Mouse (Mus musculus) limb, embryonic 14.5 days (tissue): ENCODE results near the gene Fam129b. TPM values are rescaled to one million over a fixed set of nuclear protein-coding genes. Genes with fewer than 3 reads are reported as not detected.

Experiments used
- ATAC-seq: fragments of 200-750 bp; cut with Nextera tagmentation; 2 replicates; pipeline ENCODE4 v1.8.0; 2017; ENCODE audit warnings: low read depth, moderate number of reproducible peaks, moderate TSS enrichment; ENCODE audit not compliant: low FRiP score
- DNase-seq: peaks from one replicate; pipeline ENCODE4 v3.0.0-alpha.2; 2015; ENCODE audit warnings: low spot score
- H3K27ac ChIP-seq: fragments of 300-500 bp; sonication (generic); replicated peaks from 2 replicates; pipeline ENCODE4 v1.5.1; 2014; ENCODE audit warnings: low read depth, mild to moderate bottlenecking, low read length, moderate library complexity, mixed read lengths
- H3K27me3 ChIP-seq: fragments of 300-500 bp; sonication (generic); 2 replicates; pipeline ENCODE4 v1.6.1; 2014; ENCODE audit warnings: low read length, mixed read lengths; ENCODE audit not compliant: control insufficient read depth, insufficient read depth
- H3K36me3 ChIP-seq: fragments of 300-500 bp; sonication (generic); 2 replicates; pipeline ENCODE4 v1.6.1; 2014; ENCODE audit warnings: mild to moderate bottlenecking, low read length, moderate library complexity, mixed read lengths; ENCODE audit not compliant: control insufficient read depth, insufficient read depth
- H3K4me1 ChIP-seq: fragments of 300-500 bp; sonication (generic); 2 replicates; pipeline ENCODE4 v1.6.1; 2014; ENCODE audit warnings: antibody characterized with exemption, low read length, mixed read lengths; ENCODE audit not compliant: control insufficient read depth, insufficient read depth
- H3K4me2 ChIP-seq: fragments of 300-500 bp; sonication (generic); replicated peaks from 2 replicates; pipeline ENCODE4 v1.6.1; 2014; ENCODE audit warnings: low read depth, mild to moderate bottlenecking, low read length, moderate library complexity; ENCODE audit not compliant: severe bottlenecking
- H3K4me3 ChIP-seq: fragments of 300-500 bp; sonication (generic); replicated peaks from 2 replicates; pipeline ENCODE4 v1.5.1; 2014; ENCODE audit warnings: low read length
- H3K9ac ChIP-seq: fragments of 300-500 bp; sonication (generic); 2 replicates; pipeline ENCODE4 v1.6.1; 2014; ENCODE audit warnings: mild to moderate bottlenecking, low read depth, low read length, moderate library complexity; ENCODE audit not compliant: severe bottlenecking
- H3K9me3 ChIP-seq: fragments of 300-500 bp; sonication (generic); 2 replicates; pipeline ENCODE4 v1.6.1; 2016; ENCODE audit warnings: low read length; ENCODE audit not compliant: control insufficient read depth
- POLR2A ChIP-seq: fragments of 200-500 bp; IDR thresholded peaks from 2 replicates; pipeline ENCODE4 v1.8.0; 2012; ENCODE audit warnings: inconsistent platforms, mild to moderate bottlenecking, moderate library complexity, borderline replicate concordance; ENCODE audit not compliant: insufficient read depth, insufficient read length; ENCODE audit errors: extremely low read depth
- WGBS: fragments of 180-500 bp; shearing (Covaris S2); extraction: QIAGEN DNeasy Blood & Tissue Kit; methylation state at CpG from one replicate; pipeline ENCODE4 v1.1.7; 2014; 5-methylcytosine and 5-hydroxymethylcytosine counted together
- polyA plus RNA-seq, 2 experiments: library from polyadenylated mRNA; depleted of rRNA in 1 of 2; stranded (reverse) in 1 of 2; unstranded in 1 of 2; fragments of >200 nt; fragmentation: Nextera tagmentation in 1 of 2; extraction: Ambion mirVana in 1 of 2; gene quantifications; 2 replicates each; pipeline versions ENCODE4 v1.2.1 to v1.2.3; 2012 to 2014

The Fam129b gene
- polyA plus RNA-seq, 2 experiments, result 46.2 to 73.5 TPM

- TF ChIP-seq POLR2A, result no peak
- ATAC-seq, result no peak
- 68% methylated on average over 11 of the region's 11 CpGs for WGBS
- 0 out of 2 replicates have a peak overlapping the region, but pooled peaks have one; percentile 10 for H3K4me2 ChIP-seq
- H3K36me3 ChIP-seq, result peaks cover 35% of the 10 kb centered on the region
- H3K9me3 ChIP-seq, result no peaks in the 10 kb centered on the region
- DNase-seq, result no peak
- H3K4me3 ChIP-seq, result no peak overlapping the region
- H3K27me3 ChIP-seq, result no peaks in the 10 kb centered on the region
- peaks cover 19% of the 10 kb centered on the region for H3K4me1 ChIP-seq
- H3K27ac ChIP-seq, result peak overlapping the region; percentile 72
- H3K9ac ChIP-seq, result no peak overlapping the region
Observed at GRCm38 (mm10) chr2:32908796-32909195, 32.9 kb downstream of the Fam129b start.

- WGBS, result 85% methylated on average over 7 of the region's 7 CpGs
Observed at GRCm38 (mm10) chr2:32911639-32912182, 35.8 kb downstream of the Fam129b start.

GRCm38 (mm10) chr2:32912210-32912804 is 36.4 kb downstream of the Fam129b start:
- no peak overlapping the region for H3K9ac ChIP-seq
- peak; percentile 46; the same call in 1 of the 2 replicates for TF ChIP-seq POLR2A
- H3K36me3 ChIP-seq, result peaks cover 59% of the 10 kb centered on the region
- peaks cover 22% of the 10 kb centered on the region for H3K4me1 ChIP-seq
- H3K4me3 ChIP-seq, result no peak overlapping the region
- peak; percentile 96 for DNase-seq
- no peak overlapping the region for H3K27ac ChIP-seq
- H3K27me3 ChIP-seq, result no peaks in the 10 kb centered on the region
- no peaks in the 10 kb centered on the region for H3K9me3 ChIP-seq
- no peak overlapping the region for H3K4me2 ChIP-seq
- 31% methylated on average over 19 of the region's 19 CpGs for WGBS
- no peak; the same call in 1 of the 2 replicates for ATAC-seq

More at GRCm38 (mm10) chr2:32911639-32912182, 35.8 kb downstream of the Fam129b start:
- no peak overlapping the region for H3K9ac ChIP-seq
- DNase-seq (no peak), ATAC-seq (no peak)
- H3K27ac ChIP-seq, result no peak overlapping the region
- H3K4me3 ChIP-seq, result no peak overlapping the region
- TF ChIP-seq POLR2A, result no peak
- H3K36me3 ChIP-seq, result peaks cover 58% of the 10 kb centered on the region
- peaks cover 24% of the 10 kb centered on the region for H3K4me1 ChIP-seq
- H3K4me2 ChIP-seq, result no peak overlapping the region
- no peaks in the 10 kb centered on the region for H3K27me3 ChIP-seq
- H3K9me3 ChIP-seq, result no peaks in the 10 kb centered on the region

GRCm38 (mm10) chr2:32914362-32914761 is 38.4 kb downstream of the Fam129b start:
- H3K27me3 ChIP-seq, result no peaks in the 10 kb centered on the region
- peak; percentile 8 for DNase-seq
- peaks cover 9% of the 10 kb centered on the region for H3K4me1 ChIP-seq
- peak overlapping the region; percentile 43 for H3K9ac ChIP-seq
- 64% methylated on average over 5 of the region's 5 CpGs for WGBS
- H3K27ac ChIP-seq, result peak overlapping the region; percentile 65
- no peak for ATAC-seq
- H3K36me3 ChIP-seq, result peaks cover 77% of the 10 kb centered on the region
- TF ChIP-seq POLR2A, result no peak
- no peak overlapping the region for H3K4me3 ChIP-seq
- no peaks in the 10 kb centered on the region for H3K9me3 ChIP-seq
- no peak overlapping the region for H3K4me2 ChIP-seq

GRCm38 (mm10) chr2:32914896-32915295 is 39.0 kb downstream of the Fam129b start:
- Histone ChIP-seq H3K27ac (peak overlapping the region; percentile 65), H3K4me2 (no peak overlapping the region), H3K9ac (peak overlapping the region; percentile 43), H3K4me1 (peaks cover 9% of the 10 kb centered on the region), H3K36me3 (peaks cover 80% of the 10 kb centered on the region), H3K4me3 (no peak overlapping the region), H3K9me3 (no peaks in the 10 kb centered on the region), H3K27me3 (no peaks in the 10 kb centered on the region)
- 38% methylated on average over 3 of the region's 3 CpGs for WGBS
- ATAC-seq, result peak; percentile 17; the same call in 1 of the 2 replicates
- DNase-seq, result peak; percentile 40
- TF ChIP-seq POLR2A, result no peak
